Mouse (Mus musculus) forebrain, embryonic 12.5 days (tissue): Measurements from ENCODE around the gene Smg6. TPM values are rescaled to one million over a fixed set of nuclear protein-coding genes. Genes with fewer than 3 reads are reported as not detected.
A peak's percentile ranks its signal among the peaks of the same experiment; 100 is the strongest.

Experiments
- ATAC-seq: fragments of 200-750 bp; cut with Nextera tagmentation; 2 replicates; pipeline ENCODE4 v1.8.0; 2017; ENCODE audit warnings: moderate TSS enrichment; ENCODE audit not compliant: low FRiP score
- H3K27ac ChIP-seq: fragments of 300-500 bp; sonication (generic); 2 replicates; pipeline ENCODE4 v1.5.1; 2016; ENCODE audit warnings: mild to moderate bottlenecking
- H3K27me3 ChIP-seq: fragments of 300-500 bp; sonication (generic); 2 replicates; pipeline ENCODE4 v1.6.1; 2016; ENCODE audit warnings: mild to moderate bottlenecking
- H3K36me3 ChIP-seq: fragments of 300-500 bp; sonication (generic); replicated peaks from 2 replicates; pipeline ENCODE4 v1.6.1; 2016; ENCODE audit warnings: mild to moderate bottlenecking
- H3K4me1 ChIP-seq: fragments of 300-500 bp; sonication (generic); 2 replicates; pipeline ENCODE4 v1.6.1; 2016
- H3K4me2 ChIP-seq: fragments of 300-500 bp; sonication (generic); 2 replicates; pipeline ENCODE4 v1.6.1; 2016; ENCODE audit warnings: mild to moderate bottlenecking, moderate library complexity
- H3K4me3 ChIP-seq: fragments of 300-500 bp; sonication (generic); replicated peaks from 2 replicates; pipeline ENCODE4 v1.5.1; 2016; ENCODE audit warnings: mild to moderate bottlenecking
- H3K9ac ChIP-seq: fragments of 300-500 bp; sonication (generic); 2 replicates; pipeline ENCODE4 v1.6.1; 2016; ENCODE audit warnings: mild to moderate bottlenecking
- H3K9me3 ChIP-seq: fragments of 300-500 bp; sonication (generic); 2 replicates; pipeline ENCODE4 v1.6.1; 2016
- WGBS: fragments of 180-500 bp; shearing (Covaris S2); methylation state at CpG from one replicate; pipeline ENCODE4 v1.1.7; 2016; 5-methylcytosine and 5-hydroxymethylcytosine counted together
- polyA plus RNA-seq: library from polyadenylated mRNA; unstranded; fragments of >200 nt; fragmentation: Nextera tagmentation; extraction: Ambion mirVana; gene quantifications from 2 replicates; pipeline ENCODE4 v1.2.1, GENCODE M21; 2016

The Smg6 gene
- polyA plus RNA-seq, 1 experiment from 2014 or later, result 22.0 TPM

DNA sequence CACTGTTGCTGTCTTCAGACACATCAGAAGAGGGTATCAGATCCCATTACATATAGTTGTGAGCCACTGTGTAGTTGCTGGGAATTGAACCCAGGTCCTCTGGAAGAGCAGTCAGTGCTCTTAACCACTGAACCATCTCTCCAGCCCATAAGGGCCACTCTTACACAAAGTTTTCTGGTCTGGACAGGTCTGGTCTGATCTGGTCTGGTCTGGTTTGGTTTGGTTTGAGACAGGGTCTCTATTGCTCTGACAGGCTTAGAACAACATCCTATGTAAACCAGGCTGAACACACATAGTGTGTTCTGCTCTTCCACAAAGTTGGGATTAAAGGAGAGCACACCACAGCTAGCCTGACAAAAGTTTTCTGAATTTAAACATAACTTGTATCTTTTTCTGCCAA is 30.4 kb downstream of the Smg6 start:
- Histone ChIP-seq H3K36me3 (peaks cover 16% of the 10 kb centered on the region), H3K27me3 (no peaks in the 10 kb centered on the region), H3K27ac (no peak overlapping the region), H3K4me3 (no peak overlapping the region), H3K9me3 (no peaks in the 10 kb centered on the region), H3K9ac (no peak overlapping the region), H3K4me2 (no peak overlapping the region), H3K4me1 (no peaks in the 10 kb centered on the region)
- no peak for ATAC-seq

DNA sequence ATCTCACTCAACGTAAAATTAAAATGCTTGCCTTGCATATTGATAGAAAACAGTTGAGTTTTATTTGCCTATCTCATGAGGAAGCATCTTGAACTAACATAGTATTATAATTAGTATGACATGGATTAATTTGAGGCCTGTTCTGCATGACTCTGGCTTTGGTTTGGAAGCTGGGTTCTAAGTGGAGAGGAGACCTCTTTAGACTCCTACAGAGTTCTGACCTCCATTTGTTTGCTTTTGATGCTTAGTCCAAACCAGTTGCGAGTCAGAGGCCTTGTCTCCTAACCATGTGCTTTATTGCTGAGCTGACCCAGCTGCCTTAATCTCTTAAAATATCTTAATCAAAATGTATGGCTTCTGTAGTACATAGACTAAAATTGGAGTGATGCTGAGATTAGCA is 32.0 kb downstream of the Smg6 start:
- no peaks in the 10 kb centered on the region for H3K9me3 ChIP-seq
- no peak for ATAC-seq

DNA sequence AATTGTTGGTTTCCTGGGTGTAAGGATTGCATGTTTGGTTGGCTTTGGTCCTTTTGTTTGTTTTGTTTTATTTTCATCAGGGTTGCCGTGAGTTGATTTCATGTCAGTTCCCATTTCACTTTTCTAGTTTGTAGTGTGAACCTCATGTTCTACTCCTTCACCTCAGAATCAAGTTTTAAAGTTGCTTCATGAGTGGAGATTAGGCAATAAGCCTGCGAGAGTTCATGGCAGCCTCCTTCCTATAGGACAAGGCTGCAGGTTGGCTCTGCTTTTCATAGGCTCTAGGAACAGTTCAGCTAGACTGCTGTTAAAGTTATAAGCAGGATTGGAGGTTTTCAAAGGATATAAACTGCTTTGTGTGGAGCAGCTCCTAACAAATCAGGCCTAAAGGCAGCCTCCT is 33.9 kb downstream of the Smg6 start:
- H3K27me3 ChIP-seq, result no peaks in the 10 kb centered on the region
- no peak overlapping the region for H3K4me2 ChIP-seq
- H3K4me1 ChIP-seq, result no peaks in the 10 kb centered on the region
- H3K9ac ChIP-seq, result no peak overlapping the region
- no peak overlapping the region for H3K27ac ChIP-seq
- 91% methylated on average over 2 of the region's 2 CpGs for WGBS
- ATAC-seq, result no peak
- peaks cover 10% of the 10 kb centered on the region for H3K36me3 ChIP-seq
- no peak overlapping the region for H3K4me3 ChIP-seq
- no peaks in the 10 kb centered on the region for H3K9me3 ChIP-seq

More for the DNA sequence above, 32.0 kb downstream of the Smg6 start:
- Histone ChIP-seq H3K27ac (no peak overlapping the region), H3K4me3 (no peak overlapping the region), H3K9ac (no peak overlapping the region), H3K36me3 (peaks cover 10% of the 10 kb centered on the region), H3K4me2 (no peak overlapping the region), H3K27me3 (no peaks in the 10 kb centered on the region), H3K4me1 (no peaks in the 10 kb centered on the region)
- 96% methylated on average over 2 of the region's 2 CpGs for WGBS

DNA sequence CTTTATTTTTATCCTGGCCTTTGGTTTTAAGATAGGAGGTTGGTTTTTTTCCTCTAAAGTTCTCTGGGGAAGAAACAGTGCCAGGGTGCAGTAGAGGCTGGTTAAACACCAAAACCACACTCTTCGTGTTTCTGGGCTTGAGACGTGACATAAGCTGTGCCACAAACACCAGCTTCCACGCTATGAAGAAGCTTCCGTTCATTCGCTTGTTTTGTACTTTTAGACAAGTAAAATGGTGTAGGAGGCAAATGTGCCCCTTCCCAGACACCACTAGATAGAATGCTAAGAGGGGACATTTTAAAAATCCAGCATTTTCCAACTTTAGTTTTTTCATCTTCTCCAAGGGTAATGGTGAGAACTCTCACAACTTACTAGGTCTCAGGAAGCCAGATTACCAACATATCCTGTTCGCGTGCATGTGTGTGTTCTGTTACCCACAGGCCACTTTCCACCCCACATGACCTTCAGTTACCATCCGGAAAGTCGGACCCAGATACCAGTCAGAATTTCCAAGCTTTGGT is 34.5 kb downstream of the Smg6 start:
- Histone ChIP-seq H3K4me3 (no peak overlapping the region), H3K27me3 (no peaks in the 10 kb centered on the region), H3K27ac (no peak overlapping the region), H3K9me3 (no peaks in the 10 kb centered on the region), H3K9ac (no peak overlapping the region), H3K4me1 (no peaks in the 10 kb centered on the region), H3K36me3 (peaks cover 10% of the 10 kb centered on the region), H3K4me2 (no peak overlapping the region)
- ATAC-seq, result no peak
- WGBS, result 95% methylated on average over 9 of the region's 9 CpGs

DNA sequence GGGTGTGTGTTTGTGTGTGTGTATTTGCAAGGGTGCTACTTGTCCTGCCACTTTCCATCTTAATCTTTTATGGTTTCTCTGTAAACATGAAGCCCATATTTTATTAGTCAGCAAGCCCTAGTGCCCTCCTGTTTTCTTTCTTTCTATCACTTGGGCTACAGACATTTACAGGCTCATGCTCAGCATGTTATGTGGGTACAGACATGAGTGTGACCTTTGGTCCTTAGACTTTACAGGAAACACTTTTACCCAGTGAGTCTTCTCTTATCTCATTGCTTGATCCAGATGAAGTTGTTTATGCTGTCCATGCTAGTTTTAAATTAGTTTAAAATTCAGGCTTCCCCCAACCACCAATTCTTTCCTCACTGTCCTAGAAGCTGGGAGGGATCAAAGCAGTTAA is 36.3 kb downstream of the Smg6 start:
- no peaks in the 10 kb centered on the region for H3K27me3 ChIP-seq
- no peak overlapping the region for H3K9ac ChIP-seq
- H3K9me3 ChIP-seq, result no peaks in the 10 kb centered on the region
- H3K4me1 ChIP-seq, result no peaks in the 10 kb centered on the region
- H3K4me2 ChIP-seq, result no peak overlapping the region
- no peak overlapping the region for H3K4me3 ChIP-seq
- ATAC-seq, result no peak
- H3K36me3 ChIP-seq, result peaks cover 10% of the 10 kb centered on the region
- H3K27ac ChIP-seq, result no peak overlapping the region

DNA sequence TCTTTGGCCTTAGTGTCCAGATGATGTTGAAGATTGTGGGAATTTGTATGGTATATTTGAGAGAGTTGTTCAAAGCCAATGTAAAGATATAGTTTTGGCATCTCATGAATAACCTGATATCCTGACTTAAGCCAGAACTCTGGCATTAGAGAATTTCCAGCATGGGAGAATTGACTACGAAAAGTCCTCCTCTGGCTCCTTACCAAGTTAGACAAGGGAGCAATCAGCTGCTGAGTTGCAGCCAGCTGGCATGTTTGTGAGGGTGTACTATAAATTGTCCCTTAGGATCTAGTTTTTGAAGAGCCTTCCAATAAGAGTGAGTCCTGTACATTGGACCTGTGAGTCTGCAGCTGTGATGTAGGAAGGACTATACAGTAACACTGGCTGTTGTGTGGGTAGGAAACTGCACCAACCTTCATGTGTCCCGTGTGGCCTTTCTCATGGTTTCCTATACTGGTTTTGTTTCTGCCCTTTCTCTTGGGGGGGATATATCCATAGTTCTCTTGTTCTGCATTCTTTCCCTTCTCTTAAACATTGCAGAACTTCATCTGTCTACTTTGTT is 37.3 kb downstream of the Smg6 start:
- H3K4me2 ChIP-seq, result no peak overlapping the region
- ATAC-seq, result no peak
- H3K4me3 ChIP-seq, result no peak overlapping the region
- no peaks in the 10 kb centered on the region for H3K9me3 ChIP-seq
- WGBS, result 93% methylated on average over 2 of the region's 2 CpGs
- H3K4me1 ChIP-seq, result no peaks in the 10 kb centered on the region
- no peak overlapping the region for H3K9ac ChIP-seq
- H3K27ac ChIP-seq, result no peak overlapping the region
- H3K36me3 ChIP-seq, result 0 out of 2 replicates have a peak, but pooled peaks cover 5% of the 10 kb centered on the region
- H3K27me3 ChIP-seq, result no peaks in the 10 kb centered on the region

DNA sequence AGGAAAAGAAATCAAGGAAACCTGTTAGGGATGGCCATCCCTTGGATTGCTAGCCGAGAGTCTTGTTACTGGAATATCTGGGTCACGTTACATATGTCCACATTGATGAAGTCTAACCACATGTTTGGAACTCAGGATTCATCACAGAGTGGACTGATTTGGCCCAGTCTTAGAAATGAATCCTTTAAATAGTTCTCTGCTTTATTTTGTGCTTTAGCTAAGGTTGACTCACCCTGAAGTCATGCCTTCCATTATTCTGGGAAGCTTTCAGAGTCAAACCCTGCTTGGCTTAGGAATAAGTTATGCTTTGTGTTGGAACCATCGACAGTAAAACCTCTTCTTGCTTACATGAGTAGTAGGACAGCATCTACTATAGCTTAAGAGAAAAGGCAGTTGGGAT is 39.9 kb downstream of the Smg6 start:
- WGBS, result 90% methylated on average over 3 of the region's 3 CpGs
- no peak for ATAC-seq
- no peaks in the 10 kb centered on the region for H3K4me1 ChIP-seq
- no peak overlapping the region for H3K4me3 ChIP-seq
- H3K4me2 ChIP-seq, result no peak overlapping the region
- H3K27me3 ChIP-seq, result no peaks in the 10 kb centered on the region
- no peak overlapping the region for H3K9ac ChIP-seq
- no peaks in the 10 kb centered on the region for H3K9me3 ChIP-seq
- H3K36me3 ChIP-seq, result 0 out of 2 replicates have a peak, but pooled peaks cover 3% of the 10 kb centered on the region
- H3K27ac ChIP-seq, result no peak overlapping the region

DNA sequence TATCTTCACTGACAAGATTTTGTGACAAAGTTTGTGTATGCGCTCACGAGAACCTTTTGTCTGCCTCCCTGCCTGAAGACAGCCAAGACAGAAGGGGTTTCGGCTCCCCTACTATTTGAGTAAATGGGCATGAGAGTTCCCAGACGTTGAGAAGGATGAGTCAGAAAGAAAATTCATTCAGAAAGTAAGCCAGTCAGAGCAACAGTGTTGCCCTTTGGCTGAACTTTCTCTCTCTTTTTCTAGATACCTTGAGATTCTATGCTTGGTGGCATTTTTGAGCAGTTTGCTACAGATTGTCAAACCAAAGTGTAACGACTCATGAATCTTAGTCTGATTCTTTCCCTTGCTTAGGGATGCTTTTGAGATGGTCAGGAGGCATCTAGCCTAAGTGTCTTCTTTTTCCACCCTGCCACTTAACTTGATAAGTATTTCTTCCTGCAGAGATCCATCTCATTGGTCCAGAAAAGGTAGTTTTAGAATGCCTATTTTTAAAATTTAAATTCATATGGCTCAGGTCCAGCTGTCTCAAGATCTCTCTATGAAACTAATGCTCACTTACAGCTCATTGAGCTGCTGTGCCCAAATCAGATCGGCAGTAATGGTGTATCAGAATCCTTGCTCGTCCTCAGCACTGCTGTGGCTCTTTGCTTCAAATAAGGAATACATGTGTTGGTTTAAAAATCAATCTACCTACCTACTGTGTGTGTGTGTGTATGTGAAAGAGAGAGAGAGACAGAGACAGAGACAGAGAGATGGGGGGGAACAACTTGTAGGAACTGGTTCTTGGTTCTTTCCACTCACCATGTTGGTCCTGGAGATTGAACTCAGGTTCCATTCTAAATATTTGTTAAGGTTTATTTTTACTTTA is 47.9 kb downstream of the Smg6 start:
- H3K36me3 ChIP-seq, result peaks cover 5% of the 10 kb centered on the region
- no peaks in the 10 kb centered on the region; the same call in 1 of the 2 replicates for H3K9me3 ChIP-seq
- no peak overlapping the region for H3K4me3 ChIP-seq
- H3K27ac ChIP-seq, result no peak overlapping the region
- 89% methylated on average over 7 of the region's 7 CpGs for WGBS
- no peak for ATAC-seq
- H3K9ac ChIP-seq, result no peak overlapping the region
- no peaks in the 10 kb centered on the region for H3K27me3 ChIP-seq
- H3K4me2 ChIP-seq, result no peak overlapping the region
- no peaks in the 10 kb centered on the region for H3K4me1 ChIP-seq

DNA sequence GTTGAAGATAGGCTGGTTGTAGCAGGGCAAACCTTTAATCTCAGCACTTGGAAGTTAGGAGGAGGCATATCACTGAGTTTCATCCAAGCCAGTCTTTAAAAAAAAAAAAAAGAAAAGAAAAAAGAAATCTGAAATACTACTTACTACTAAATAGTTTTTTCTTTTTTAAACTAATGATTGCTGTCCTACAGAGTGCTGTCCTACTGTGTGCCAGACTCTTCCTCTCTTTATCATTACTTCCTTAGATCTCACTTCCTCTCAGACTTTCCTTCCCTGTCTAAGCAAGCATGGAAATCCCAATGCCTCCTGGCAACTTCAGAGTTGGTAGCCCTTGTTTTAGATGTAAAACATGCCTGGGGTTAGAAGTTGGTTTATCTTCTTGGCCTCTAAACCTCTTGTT is 49.0 kb downstream of the Smg6 start:
- ATAC-seq, result no peak
- Histone ChIP-seq H3K36me3 (peaks cover 5% of the 10 kb centered on the region), H3K4me2 (no peak overlapping the region), H3K9ac (no peak overlapping the region), H3K27ac (no peak overlapping the region), H3K4me3 (no peak overlapping the region), H3K9me3 (no peaks in the 10 kb centered on the region; the same call in 1 of the 2 replicates), H3K27me3 (no peaks in the 10 kb centered on the region), H3K4me1 (no peaks in the 10 kb centered on the region)

DNA sequence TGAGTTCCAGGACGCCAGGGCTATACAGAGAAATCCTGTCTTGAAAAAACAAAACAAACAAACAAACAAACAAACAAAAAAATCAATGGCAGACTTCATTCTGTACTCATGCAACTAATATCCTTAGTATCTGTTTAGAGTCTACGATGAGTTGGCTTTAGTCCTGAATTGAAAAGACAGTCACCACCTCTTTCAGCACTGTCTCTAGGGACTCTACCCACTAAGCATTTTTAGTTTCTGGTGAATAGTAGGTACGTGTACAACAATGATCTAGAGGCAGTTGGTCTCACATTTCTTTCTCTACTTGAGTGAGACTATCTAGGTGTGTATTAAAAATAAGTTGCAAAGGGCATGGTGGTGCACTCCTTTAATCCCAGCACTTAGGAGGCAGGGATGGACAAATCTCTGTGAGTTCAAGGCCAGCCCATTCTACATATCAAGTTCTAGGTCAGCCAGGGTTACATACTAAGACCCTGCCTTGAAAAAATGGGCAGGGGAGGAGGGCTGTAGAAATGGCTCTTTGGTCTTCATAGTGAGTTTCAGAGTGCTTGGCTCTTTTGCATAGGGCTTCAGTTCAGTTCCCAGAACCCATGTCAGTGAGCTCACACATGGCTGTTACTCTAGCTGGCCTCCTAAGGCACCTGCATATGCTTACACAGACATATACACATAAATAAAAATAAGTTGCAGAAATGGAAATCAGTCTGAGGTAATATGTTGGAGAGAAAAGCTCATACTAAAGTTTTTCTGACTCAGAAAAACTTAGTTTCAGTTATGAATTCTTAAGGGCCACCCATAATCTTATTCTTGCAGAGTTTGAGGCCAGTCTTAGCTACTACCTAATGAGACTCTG is 51.4 kb downstream of the Smg6 start:
- no peak overlapping the region for H3K9ac ChIP-seq
- WGBS, result 91% methylated on average over 3 of the region's 3 CpGs

DNA sequence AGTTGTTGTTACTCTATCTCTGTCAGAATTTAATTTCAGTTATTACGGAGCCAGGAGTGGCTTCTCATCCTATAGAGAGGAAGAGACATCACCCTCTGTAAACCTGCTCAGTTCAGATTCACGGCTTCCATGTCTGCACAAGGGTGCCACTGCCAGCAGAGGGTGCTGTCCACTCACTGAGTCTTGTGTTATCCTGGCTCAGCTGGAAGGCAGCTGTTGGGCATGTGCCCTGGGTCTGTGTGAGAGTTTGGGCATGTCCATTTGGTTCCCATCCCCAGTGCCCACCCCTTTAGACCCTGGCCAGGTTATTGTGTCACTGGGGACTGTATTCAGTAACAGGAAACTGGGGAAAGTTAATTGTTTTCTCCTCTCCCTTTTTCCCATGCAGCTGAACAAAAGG is 55.8 kb downstream of the Smg6 start:
- Histone ChIP-seq H3K36me3 (peaks cover 10% of the 10 kb centered on the region; the same call in 1 of the 2 replicates), H3K4me3 (no peak overlapping the region), H3K4me1 (no peaks in the 10 kb centered on the region), H3K4me2 (no peak overlapping the region), H3K27me3 (no peaks in the 10 kb centered on the region), H3K27ac (no peak overlapping the region), H3K9me3 (no peaks in the 10 kb centered on the region), H3K9ac (no peak overlapping the region)
- ATAC-seq, result 0 out of 2 replicates have a peak, but pooled peaks have one; percentile 58
- 53% methylated on average over 2 of the region's 2 CpGs for WGBS

More for the DNA sequence above, 51.4 kb downstream of the Smg6 start:
- no peaks in the 10 kb centered on the region for H3K27me3 ChIP-seq
- no peak overlapping the region for H3K4me3 ChIP-seq
- H3K27ac ChIP-seq, result no peak overlapping the region
- no peaks in the 10 kb centered on the region for H3K9me3 ChIP-seq
- no peak overlapping the region for H3K4me2 ChIP-seq
- ATAC-seq, result no peak
- 0 out of 2 replicates have a peak, but pooled peaks cover under 1% of the 10 kb centered on the region for H3K36me3 ChIP-seq
- no peaks in the 10 kb centered on the region for H3K4me1 ChIP-seq

DNA sequence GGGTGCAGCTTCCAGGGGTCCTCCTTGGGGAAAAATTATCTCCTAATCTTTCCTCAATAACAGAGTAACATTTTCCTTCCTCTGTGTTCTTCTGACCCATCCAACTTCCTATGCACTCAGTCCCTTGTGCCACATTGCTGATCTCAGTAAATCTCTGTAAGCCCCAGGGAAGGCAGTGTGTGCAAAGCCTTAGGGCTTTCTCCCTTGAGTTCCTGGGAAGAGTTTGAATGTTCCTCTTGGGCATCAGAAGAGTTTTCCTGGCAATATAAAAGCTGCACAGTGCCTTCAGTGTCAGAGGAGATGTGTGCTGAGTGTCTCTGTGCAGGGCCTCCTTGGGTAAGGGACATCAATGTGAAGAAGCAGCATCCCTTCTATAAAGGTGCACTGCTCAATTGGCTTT is 56.6 kb downstream of the Smg6 start:
- H3K36me3 ChIP-seq, result peaks cover 10% of the 10 kb centered on the region; the same call in 1 of the 2 replicates
- no peaks in the 10 kb centered on the region for H3K9me3 ChIP-seq
- no peak overlapping the region for H3K9ac ChIP-seq
- no peak overlapping the region for H3K27ac ChIP-seq
- H3K4me2 ChIP-seq, result no peak overlapping the region
- no peak overlapping the region for H3K4me3 ChIP-seq
- no peaks in the 10 kb centered on the region for H3K27me3 ChIP-seq
- no peak for ATAC-seq
- no peaks in the 10 kb centered on the region for H3K4me1 ChIP-seq
